Mouse (Mus musculus) central nervous system, embryonic 11.5 days (tissue): ENCODE measurements around the gene Capg. TPM values are rescaled to one million over a fixed set of nuclear protein-coding genes. Genes with fewer than 3 reads are reported as not detected.

Source experiments
- polyA plus RNA-seq: library from polyadenylated mRNA; depleted of rRNA; stranded (reverse); fragments of >200 nt; gene quantifications from 2 replicates; pipeline ENCODE4 v1.2.3, GENCODE M21; 2012; rRNA removed

The Capg gene
- 4.9 and 7.1 TPM in 2 replicates for polyA plus RNA-seq

GRCm38 (mm10) chr6:72544283-72544987 is at the start of gene Capg:
TSS of gene Capg (plus strand) at chr6:72544391.

DNA sequence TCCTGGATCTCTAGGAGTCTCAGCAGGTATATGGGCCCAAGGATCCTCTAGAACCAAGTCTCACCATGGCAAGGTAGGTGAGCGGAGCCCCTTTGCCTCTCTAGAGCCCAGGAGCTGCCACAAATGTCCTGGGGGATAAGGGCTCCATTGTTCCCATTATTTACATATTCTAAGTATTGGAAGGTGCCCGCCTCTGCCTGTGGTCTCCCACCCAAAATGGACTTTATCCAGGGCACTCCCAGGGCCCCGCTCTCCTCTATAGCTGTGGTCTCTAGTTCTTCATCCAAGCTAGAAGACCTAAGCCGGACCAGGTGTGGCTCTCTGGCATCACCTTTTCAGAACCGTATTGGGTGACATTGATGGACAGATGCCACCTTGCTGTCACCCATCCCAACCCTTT is 22.6 kb upstream of the Capg start, which contains the start of gene Sh2d6:
Sh2d6 (minus strand) TSS at position 101 of the 400 bp plus-strand sequence.

DNA sequence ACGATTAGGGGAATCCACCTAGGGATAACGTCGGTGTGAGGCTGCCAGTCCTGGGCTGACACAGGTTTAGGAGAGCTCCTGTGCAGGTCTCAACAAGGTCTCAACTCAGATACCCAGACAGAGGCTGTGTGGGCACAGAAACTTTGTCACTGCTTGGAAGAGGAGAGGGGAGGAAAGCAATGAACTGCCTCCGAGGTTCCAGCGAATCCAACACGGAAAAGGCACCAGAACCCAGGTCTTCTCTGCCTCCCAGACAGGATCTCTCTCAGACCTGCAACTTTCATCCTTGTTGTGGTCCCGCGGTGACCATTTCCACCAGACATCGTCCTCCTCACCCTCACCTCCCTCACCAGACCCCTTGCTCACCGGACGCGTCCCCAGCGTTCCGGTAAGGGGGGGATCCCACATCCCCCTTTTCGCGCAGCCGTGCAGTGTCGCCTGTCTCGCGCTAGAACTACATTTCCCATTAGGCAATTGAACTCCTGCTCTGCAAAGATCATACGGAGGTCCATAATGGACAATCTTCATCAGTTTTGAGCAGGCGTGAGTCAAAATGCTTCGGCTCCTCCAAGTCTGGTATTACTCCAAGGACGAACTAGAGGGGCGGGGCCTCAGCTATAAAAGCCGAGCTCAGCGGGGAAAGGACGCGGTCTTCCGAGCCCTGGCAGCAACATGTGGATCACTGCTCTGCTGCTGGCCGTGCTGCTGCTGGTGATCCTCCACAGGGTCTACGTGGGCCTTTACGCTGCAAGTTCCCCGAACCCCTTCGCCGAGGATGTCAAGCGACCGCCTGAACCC is 54.0 kb downstream of the Capg start, which contains the start of the genes Elmod3 and Retsat:
Elmod3 (minus strand) TSS at position 458 of the 798 bp plus-strand sequence.
Retsat (plus strand) TSS at position 520 of the 798 bp plus-strand sequence.

Other genes starting within 250 kb of the Capg start
- 0.09 TPM in 1 of 2 replicates, not detected in the other for gene Sftpb, start 239.8 kb upstream of the Capg start, polyA plus RNA-seq
- 59.2 and 62.7 TPM in 2 replicates for gene Usp39, start 199.2 kb upstream of the Capg start, polyA plus RNA-seq
- gene 0610030E20Rik, start 197.1 kb upstream of the Capg start, polyA plus RNA-seq: 25.5 and 29.6 TPM in 2 replicates
- gene Tmem150a, start 188.9 kb upstream of the Capg start, polyA plus RNA-seq: 6.8 and 15.5 TPM in 2 replicates
- gene Rnf181, start 177.4 kb upstream of the Capg start, polyA plus RNA-seq: 64.9 and 70.5 TPM in 2 replicates
- 19.4 and 20.6 TPM in 2 replicates for gene Vamp5, start 163.9 kb upstream of the Capg start, polyA plus RNA-seq
- 60.3 and 66.4 TPM in 2 replicates for gene Vamp8, start 153.7 kb upstream of the Capg start, polyA plus RNA-seq
- gene Ggcx, start 130.1 kb upstream of the Capg start, polyA plus RNA-seq: 21.2 and 25.7 TPM in 2 replicates
- gene Mat2a, start 104.8 kb upstream of the Capg start, polyA plus RNA-seq: 269 and 319 TPM in 2 replicates
- 0.34 and 0.55 TPM in 2 replicates for gene Sh2d6, start 22.7 kb upstream of the Capg start, polyA plus RNA-seq
- 7.8 and 11.3 TPM in 2 replicates for gene Elmod3, start 54.0 kb downstream of the Capg start, polyA plus RNA-seq
- 2.8 and 4.7 TPM in 2 replicates for gene Retsat, start 54.1 kb downstream of the Capg start, polyA plus RNA-seq
- 22.2 and 24.3 TPM in 2 replicates for gene Tgoln1, start 72.6 kb downstream of the Capg start, polyA plus RNA-seq
- gene Tcf7l1, start 244.9 kb downstream of the Capg start, polyA plus RNA-seq: 26.4 and 43.1 TPM in 2 replicates